Mouse (Mus musculus): ENCODE measurements around the gene Rnf212b. TPM values are rescaled to one million over a fixed set of nuclear protein-coding genes. Genes with fewer than 3 reads are reported as not detected.

Rnf212b gene
- total and polyA plus RNA-seq, 2 experiments from 2014 or later, result not detected

GRCm38 (mm10) chr14:54870861-54871260 is 56.9 kb downstream of the Rnf212b start, which contains the start of gene Homez:
Homez (minus strand) TSS chr14:54870961.
- ATAC-seq (no peak), DNase-seq (no peak)
- no peak within 1 kb of the TSS for H3K4me3 ChIP-seq (ENCODE audit: low read depth, low read length)
- no peak for TF ChIP-seq CTCF (IDR thresholded peaks at IDR 0.05; ENCODE audit: low read depth)
- WGBS, result 91% methylated on average over 5 of the region's 5 CpGs
- no peak within 1 kb of the TSS for H3K9ac ChIP-seq
- H3K4me2 ChIP-seq (ENCODE audit: low read depth), result no peak within 1 kb of the TSS
- no peaks in the 10 kb centered on the region for H3K9me3 ChIP-seq (ENCODE audit: low read length)
- peaks cover 3% of the 10 kb centered on the region; the same call in 1 of the 2 replicates for H3K36me3 ChIP-seq (ENCODE audit: insufficient read depth)
- peaks cover 3% of the 10 kb centered on the region; the same call in 1 of the 2 replicates for H3K4me1 ChIP-seq (ENCODE audit: insufficient read depth)
- H3K27ac ChIP-seq (ENCODE audit: low read depth, low read length), result no peak within 1 kb of the TSS
- no peaks in the 10 kb centered on the region for H3K27me3 ChIP-seq (ENCODE audit: insufficient read depth, low read length)

GRCm38 (mm10) chr14:54874165-54874564 is 60.2 kb downstream of the Rnf212b start:
- no peak for TF ChIP-seq CTCF (IDR thresholded peaks at IDR 0.05; ENCODE audit: low read depth)
- Histone ChIP-seq H3K9ac (no peak overlapping the region), H3K4me1 (ENCODE audit: insufficient read depth) (peaks cover 4% of the 10 kb centered on the region; the same call in 1 of the 2 replicates), H3K4me3 (ENCODE audit: low read depth, low read length) (no peak overlapping the region), H3K4me2 (ENCODE audit: low read depth) (no peak overlapping the region), H3K9me3 (ENCODE audit: low read length) (no peaks in the 10 kb centered on the region), H3K27me3 (ENCODE audit: insufficient read depth, low read length) (no peaks in the 10 kb centered on the region), H3K36me3 (ENCODE audit: insufficient read depth) (peaks cover 3% of the 10 kb centered on the region; the same call in 1 of the 2 replicates), H3K27ac (ENCODE audit: low read depth, low read length) (no peak overlapping the region)
- WGBS, result 93% methylated on average over 3 of the region's 3 CpGs
- DNase-seq (no peak), ATAC-seq (no peak)

- peak overlapping the region; percentile 67 for H3K4me2 ChIP-seq (ENCODE audit: low read depth)
- 3% methylated on average over 36 of the region's 36 CpGs for WGBS
- no peaks in the 10 kb centered on the region for H3K27me3 ChIP-seq (ENCODE audit: insufficient read depth, low read length)
- H3K9ac ChIP-seq, result peak overlapping the region; percentile 93
- H3K27ac ChIP-seq (ENCODE audit: low read depth, low read length), result peak overlapping the region; percentile 96
- ATAC-seq (peak; percentile 63), DNase-seq (peak; percentile 76)
- peak; percentile 28 for TF ChIP-seq CTCF (IDR thresholded peaks at IDR 0.05; ENCODE audit: low read depth)
- H3K36me3 ChIP-seq (ENCODE audit: insufficient read depth), result peaks cover 3% of the 10 kb centered on the region; the same call in 1 of the 2 replicates
- peaks cover 4% of the 10 kb centered on the region; the same call in 1 of the 2 replicates for H3K4me1 ChIP-seq (ENCODE audit: insufficient read depth)
- no peaks in the 10 kb centered on the region for H3K9me3 ChIP-seq (ENCODE audit: low read length)
- H3K4me3 ChIP-seq (ENCODE audit: low read depth, low read length), result peak overlapping the region; percentile 58
Measured at GRCm38 (mm10) chr14:54875844-54876538, 62.0 kb downstream of the Rnf212b start.

DNA sequence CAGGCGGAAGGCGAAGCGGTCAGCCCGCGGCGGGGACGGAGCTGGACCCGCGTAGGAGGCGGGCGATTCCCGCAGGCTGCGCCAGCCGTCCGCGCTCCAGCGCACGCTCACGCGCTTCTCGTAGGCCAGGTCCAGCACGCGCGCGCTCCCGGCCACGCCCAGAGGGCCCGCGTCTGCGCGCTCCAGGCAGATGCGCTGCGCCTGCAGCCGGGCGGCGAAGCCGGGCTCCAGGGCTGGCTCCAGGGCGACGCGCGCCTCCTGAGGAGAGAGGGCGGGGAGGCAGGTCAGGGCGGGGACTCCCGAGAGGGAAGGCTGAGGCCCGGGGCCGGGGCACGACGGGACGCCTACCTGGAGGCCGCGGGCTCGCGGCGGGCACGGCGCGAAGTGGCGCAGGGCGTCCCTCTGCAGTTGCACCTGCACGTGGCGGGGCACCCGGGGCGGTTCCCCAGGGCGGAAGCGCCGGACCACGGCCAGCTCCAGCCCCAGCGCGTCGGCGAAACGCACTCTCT is 62.7 kb downstream of the Rnf212b start:
- ATAC-seq (peak; percentile 95), DNase-seq (peak; percentile 96)
- H3K4me2 ChIP-seq (ENCODE audit: low read depth), result peak overlapping the region; percentile 67
- no peaks in the 10 kb centered on the region for H3K27me3 ChIP-seq (ENCODE audit: insufficient read depth, low read length)
- peak overlapping the region; percentile 93 for H3K9ac ChIP-seq
- H3K27ac ChIP-seq (ENCODE audit: low read depth, low read length), result peak overlapping the region; percentile 96
- H3K9me3 ChIP-seq (ENCODE audit: low read length), result no peaks in the 10 kb centered on the region
- peaks cover 4% of the 10 kb centered on the region; the same call in 1 of the 2 replicates for H3K4me1 ChIP-seq (ENCODE audit: insufficient read depth)
- peak overlapping the region; percentile 58 for H3K4me3 ChIP-seq (ENCODE audit: low read depth, low read length)
- 2% methylated on average over 66 of the region's 72 CpGs for WGBS
- peaks cover 3% of the 10 kb centered on the region; the same call in 1 of the 2 replicates for H3K36me3 ChIP-seq (ENCODE audit: insufficient read depth)
- TF ChIP-seq CTCF (IDR thresholded peaks at IDR 0.05; ENCODE audit: low read depth), result no peak; the same call in 1 of the 2 replicates

- ATAC-seq, result peak; percentile 79
- WGBS, result 4% methylated on average over 43 of the region's 61 CpGs
- peak; percentile 72 for DNase-seq
- peak within 1 kb of the TSS; percentile 58 for H3K4me3 ChIP-seq (ENCODE audit: low read depth, low read length)
- no peaks in the 10 kb centered on the region for H3K27me3 ChIP-seq (ENCODE audit: insufficient read depth, low read length)
- peak within 1 kb of the TSS; percentile 93 for H3K9ac ChIP-seq
- peak within 1 kb of the TSS; percentile 67 for H3K4me2 ChIP-seq (ENCODE audit: low read depth)
- peaks cover 4% of the 10 kb centered on the region; the same call in 1 of the 2 replicates for H3K4me1 ChIP-seq (ENCODE audit: insufficient read depth)
- peak within 1 kb of the TSS; percentile 96 for H3K27ac ChIP-seq (ENCODE audit: low read depth, low read length)
- peak; percentile 27; the same call in 1 of the 2 replicates for TF ChIP-seq CTCF (IDR thresholded peaks at IDR 0.05; ENCODE audit: low read depth)
- H3K36me3 ChIP-seq (ENCODE audit: insufficient read depth), result peaks cover 1% of the 10 kb centered on the region; the same call in 1 of the 2 replicates
- H3K9me3 ChIP-seq (ENCODE audit: low read length), result no peaks in the 10 kb centered on the region
Measured at GRCm38 (mm10) chr14:54877048-54877715, 63.2 kb downstream of the Rnf212b start, which contains the start of gene Ppp1r3e. Ppp1r3e (minus strand) TSS chr14:54877550.

DNA sequence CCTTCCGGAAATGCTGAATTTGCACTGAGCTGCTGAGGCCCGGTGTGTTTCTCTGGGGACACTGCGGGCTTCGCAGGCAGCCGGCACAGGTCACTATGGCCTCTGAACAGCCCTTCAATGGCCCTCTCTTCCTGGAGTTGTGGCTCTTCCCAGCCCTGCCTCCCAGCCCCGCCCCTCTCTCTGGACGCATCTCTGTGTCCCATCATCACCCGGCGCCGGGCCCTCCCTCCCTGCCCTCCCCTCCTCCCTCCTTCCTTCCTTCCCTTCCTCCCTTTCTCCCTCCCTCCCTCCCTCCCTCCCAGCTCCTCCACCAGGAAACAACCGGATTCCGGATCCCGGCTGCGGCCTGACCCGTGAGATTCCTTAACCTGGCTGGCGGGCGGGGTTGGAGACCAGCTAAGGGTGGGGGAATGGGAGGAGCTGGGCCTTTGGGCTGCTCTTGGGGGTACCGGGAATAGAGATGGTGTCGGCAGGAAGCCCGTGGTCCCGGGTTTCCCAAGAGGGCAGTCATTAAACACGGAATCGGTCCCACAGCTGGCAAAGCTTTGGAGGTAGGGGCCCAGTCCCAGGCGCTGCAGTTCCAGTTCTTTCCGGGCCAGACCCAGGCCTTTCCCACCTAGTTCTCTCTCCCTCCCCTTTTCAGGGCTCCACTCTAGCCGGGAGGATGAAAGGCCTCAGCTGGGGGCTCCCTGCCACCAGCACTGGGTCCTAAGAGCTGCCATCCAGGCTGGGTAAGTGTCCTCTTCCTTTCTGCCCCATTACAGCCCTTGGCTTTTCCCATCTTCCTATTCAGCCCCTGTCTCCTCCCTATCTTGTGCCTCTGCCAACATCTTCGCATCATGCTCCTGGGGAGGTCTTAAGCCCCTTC is 69.4 kb downstream of the Rnf212b start, which contains the start of the genes Bcl2l2 and Gm20521:
TSS of gene Bcl2l2 (plus strand) at position 224 of the 868 bp plus-strand sequence.
TSS of gene Gm20521 (plus strand) at position 288 of the 868 bp plus-strand sequence.
- peak; percentile 91 for ATAC-seq
- DNase-seq, result peak; percentile 86
- Histone ChIP-seq H3K4me3 (ENCODE audit: low read depth, low read length) (peak within 1 kb of the TSS; percentile 77), H3K27ac (ENCODE audit: low read depth, low read length) (peak within 1 kb of the TSS; percentile 89), H3K9ac (peak within 1 kb of the TSS; percentile 83), H3K4me1 (ENCODE audit: insufficient read depth) (peaks cover 15% of the 10 kb centered on the region; the same call in 1 of the 2 replicates), H3K36me3 (ENCODE audit: insufficient read depth) (peaks cover 17% of the 10 kb centered on the region), H3K27me3 (ENCODE audit: insufficient read depth, low read length) (no peaks in the 10 kb centered on the region), H3K9me3 (ENCODE audit: low read length) (no peaks in the 10 kb centered on the region), H3K4me2 (ENCODE audit: low read depth) (peak within 1 kb of the TSS; percentile 80)
- TF ChIP-seq CTCF (IDR thresholded peaks at IDR 0.05; ENCODE audit: low read depth), result no peak
- WGBS, result 2% methylated on average over 27 of the region's 27 CpGs

Measured in forebrain, postnatal 0 days (tissue).